Mouse (Mus musculus) cortical plate, adult 2 months (tissue): ENCODE measurements around the gene Baiap2.

Experiments used
- CTCF ChIP-seq: fragments of 200-500 bp; IDR thresholded peaks from 2 replicates; pipeline ENCODE4 v1.5.1; 2011; ENCODE audit warnings: mild to moderate bottlenecking, control low read depth, low read length; ENCODE audit not compliant: insufficient read depth; ENCODE audit errors: extremely low read depth
- POLR2A ChIP-seq: fragments of 200-500 bp; IDR thresholded peaks from 2 replicates; pipeline ENCODE4 v1.6.1; 2011; ENCODE audit warnings: mild to moderate bottlenecking, low read length, control low read depth; ENCODE audit not compliant: insufficient read depth; ENCODE audit errors: extremely low read depth

DNA sequence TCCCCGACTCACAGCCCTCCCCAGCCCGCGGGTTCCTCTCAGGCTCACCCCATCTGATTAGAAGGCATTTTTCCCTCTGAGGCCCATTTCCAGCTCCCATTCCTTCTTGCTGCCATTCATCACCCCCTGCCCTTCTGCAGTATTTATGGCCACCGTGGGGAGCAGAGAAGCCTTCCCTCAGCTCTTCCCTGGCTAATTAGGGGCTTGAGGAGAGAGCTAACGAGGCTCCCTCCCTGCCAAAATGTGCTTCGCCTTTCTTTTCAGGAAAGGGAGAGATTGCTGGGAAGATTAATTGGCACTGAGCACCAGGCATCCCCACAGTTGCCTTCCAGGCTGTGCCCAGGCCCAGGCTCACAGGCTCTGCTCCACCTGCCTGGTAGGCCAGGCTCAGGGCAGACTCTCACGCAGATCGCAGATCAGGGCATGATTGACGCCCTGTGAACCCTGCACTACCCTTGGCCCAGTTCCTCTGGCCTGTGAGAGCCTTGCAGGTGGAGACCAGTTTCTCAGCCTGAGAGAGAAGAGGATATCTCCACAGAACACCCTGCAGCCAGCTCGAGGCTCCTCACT is 48.8 kb upstream of the Baiap2 start:
- TF ChIP-seq CTCF: no peak
- TF ChIP-seq POLR2A: no peak
